Mouse (Mus musculus) neural tube, embryonic 14.5 days (tissue): ENCODE data around the gene Nr4a3. TPM values are rescaled to one million over a fixed set of nuclear protein-coding genes. Genes with fewer than 3 reads are reported as not detected.
A peak's percentile ranks its signal among the peaks of the same experiment; 100 is the strongest.

ENCODE experiments used
- ATAC-seq: fragments of 200-750 bp; cut with Nextera tagmentation; 2 replicates; pipeline ENCODE4 v1.8.0; 2017; ENCODE audit warnings: low read depth, mild to moderate bottlenecking, moderate TSS enrichment, moderate library complexity
- H3K27ac ChIP-seq: fragments of 300-500 bp; sonication (generic); 2 replicates; pipeline ENCODE4 v1.5.1; 2014; ENCODE audit warnings: low read depth, mild to moderate bottlenecking, control low read depth, low read length, moderate library complexity, mixed read lengths
- H3K27me3 ChIP-seq: fragments of 300-500 bp; sonication (generic); 2 replicates; pipeline ENCODE4 v1.6.1; 2014; ENCODE audit warnings: low read length; ENCODE audit not compliant: control insufficient read depth, insufficient read depth
- H3K36me3 ChIP-seq: fragments of 300-500 bp; sonication (generic); 2 replicates; pipeline ENCODE4 v1.6.1; 2014; ENCODE audit warnings: low read length, mixed read lengths; ENCODE audit not compliant: control insufficient read depth, insufficient read depth
- H3K4me1 ChIP-seq: fragments of 300-500 bp; sonication (generic); 2 replicates; pipeline ENCODE4 v1.6.1; 2014; ENCODE audit warnings: low read length; ENCODE audit not compliant: control insufficient read depth, insufficient read depth
- H3K4me2 ChIP-seq: fragments of 300-500 bp; sonication (generic); 2 replicates; pipeline ENCODE4 v1.6.1; 2014; ENCODE audit warnings: mild to moderate bottlenecking, low read depth, low read length, control low read depth
- H3K4me3 ChIP-seq: fragments of 300-500 bp; sonication (generic); 2 replicates; pipeline ENCODE4 v1.5.1; 2014; ENCODE audit warnings: low read depth, low read length, control low read depth, mixed read lengths
- H3K9ac ChIP-seq: fragments of 300-500 bp; sonication (generic); replicated peaks from 2 replicates; pipeline ENCODE4 v1.6.1; 2014; ENCODE audit warnings: low read depth, mild to moderate bottlenecking, control low read depth, low read length, mixed read lengths
- H3K9me3 ChIP-seq: fragments of 300-500 bp; sonication (generic); 2 replicates; pipeline ENCODE4 v1.6.1; 2016; ENCODE audit warnings: low read length; ENCODE audit not compliant: control insufficient read depth
- WGBS: fragments of 180-500 bp; shearing (Covaris S2); extraction: QIAGEN DNeasy Blood & Tissue Kit; methylation state at CpG from one replicate; pipeline ENCODE4 v1.1.7; 2014; 5-methylcytosine and 5-hydroxymethylcytosine counted together
- polyA plus RNA-seq: library from polyadenylated mRNA; unstranded; fragments of >200 nt; fragmentation: Nextera tagmentation; extraction: Ambion mirVana; gene quantifications from 2 replicates; pipeline ENCODE4 v1.2.1, GENCODE M21; 2014

The Nr4a3 gene
- 1.9 and 3.0 TPM in 2 replicates for polyA plus RNA-seq

GRCm38 (mm10) chr4:48044491-48045211, at the start of gene Nr4a3:
Nr4a3 (plus strand) TSS chr4:48045153.
- under 1% methylated on average over 42 of the region's 54 CpGs for WGBS
- H3K27me3 ChIP-seq = peaks cover 11% of the 10 kb centered on the region; the same call in 1 of the 2 replicates
- H3K4me3 ChIP-seq = peak within 1 kb of the TSS; percentile 68
- H3K9me3 ChIP-seq = no peaks in the 10 kb centered on the region
- peaks cover 29% of the 10 kb centered on the region for H3K4me1 ChIP-seq
- peak; percentile 84 for ATAC-seq
- peak within 1 kb of the TSS; percentile 74 for H3K9ac ChIP-seq
- H3K4me2 ChIP-seq = peak within 1 kb of the TSS; percentile 98
- peak within 1 kb of the TSS; percentile 89 for H3K27ac ChIP-seq
- H3K36me3 ChIP-seq = no peaks in the 10 kb centered on the region

DNA sequence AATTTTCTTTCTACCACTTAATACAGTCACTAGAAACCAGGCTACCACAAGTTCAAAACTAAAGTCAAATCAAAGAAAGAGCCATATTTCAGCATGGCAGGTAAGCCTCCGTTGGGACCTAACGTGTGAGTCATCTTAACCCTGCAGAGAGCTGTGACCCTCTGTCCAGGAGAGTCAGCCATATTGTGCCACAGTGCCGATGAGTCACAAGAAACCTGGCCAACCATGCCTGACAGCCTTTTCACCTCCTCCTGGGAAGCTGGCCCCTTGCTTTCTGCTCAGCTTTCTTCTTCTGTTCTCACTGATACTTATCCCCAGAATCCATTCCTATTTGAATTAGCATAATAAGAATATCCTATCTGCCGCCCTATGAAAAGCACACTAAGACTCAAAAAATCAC, 42.0 kb upstream of the Nr4a3 start:
- no peak for ATAC-seq
- Histone ChIP-seq H3K4me3 (no peak overlapping the region), H3K4me2 (no peak overlapping the region), H3K36me3 (no peaks in the 10 kb centered on the region), H3K9me3 (no peaks in the 10 kb centered on the region), H3K27ac (no peak overlapping the region), H3K4me1 (no peaks in the 10 kb centered on the region), H3K27me3 (no peaks in the 10 kb centered on the region), H3K9ac (no peak overlapping the region)
- WGBS = 84% methylated on average over 4 of the region's 4 CpGs

DNA sequence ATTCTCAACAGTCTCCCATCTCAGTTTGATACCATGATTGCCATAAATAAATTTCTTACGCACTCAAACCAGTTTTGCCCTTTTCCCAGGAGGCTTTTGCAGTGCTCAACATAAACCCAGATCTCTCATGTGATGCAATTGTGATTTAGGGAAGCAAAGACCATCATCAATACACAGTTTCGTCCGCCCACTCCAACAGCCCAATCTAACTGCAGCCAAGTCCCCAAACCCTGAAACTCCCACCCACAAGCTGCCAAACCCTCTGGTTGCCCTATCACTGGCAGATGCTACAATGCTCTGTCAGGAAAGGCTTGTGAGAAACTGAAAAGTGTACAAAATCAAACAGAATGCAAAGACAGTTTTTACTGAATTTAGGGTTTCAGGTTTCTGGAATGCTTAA, 41.5 kb upstream of the Nr4a3 start:
- Histone ChIP-seq H3K4me1 (no peaks in the 10 kb centered on the region), H3K9ac (no peak overlapping the region), H3K27me3 (no peaks in the 10 kb centered on the region), H3K4me2 (no peak overlapping the region), H3K27ac (no peak overlapping the region), H3K36me3 (no peaks in the 10 kb centered on the region), H3K4me3 (no peak overlapping the region), H3K9me3 (no peaks in the 10 kb centered on the region)
- ATAC-seq = no peak
- 96% methylated on average over 3 of the region's 3 CpGs for WGBS

GRCm38 (mm10) chr4:48006355-48006754, 38.6 kb upstream of the Nr4a3 start:
- H3K27me3 ChIP-seq = no peaks in the 10 kb centered on the region
- ATAC-seq = no peak
- H3K4me1 ChIP-seq = no peaks in the 10 kb centered on the region
- H3K27ac ChIP-seq = no peak overlapping the region
- 91% methylated on average over 3 of the region's 3 CpGs for WGBS
- no peaks in the 10 kb centered on the region for H3K9me3 ChIP-seq
- no peak overlapping the region for H3K4me2 ChIP-seq
- H3K9ac ChIP-seq = no peak overlapping the region
- no peaks in the 10 kb centered on the region for H3K36me3 ChIP-seq
- H3K4me3 ChIP-seq = no peak overlapping the region

DNA sequence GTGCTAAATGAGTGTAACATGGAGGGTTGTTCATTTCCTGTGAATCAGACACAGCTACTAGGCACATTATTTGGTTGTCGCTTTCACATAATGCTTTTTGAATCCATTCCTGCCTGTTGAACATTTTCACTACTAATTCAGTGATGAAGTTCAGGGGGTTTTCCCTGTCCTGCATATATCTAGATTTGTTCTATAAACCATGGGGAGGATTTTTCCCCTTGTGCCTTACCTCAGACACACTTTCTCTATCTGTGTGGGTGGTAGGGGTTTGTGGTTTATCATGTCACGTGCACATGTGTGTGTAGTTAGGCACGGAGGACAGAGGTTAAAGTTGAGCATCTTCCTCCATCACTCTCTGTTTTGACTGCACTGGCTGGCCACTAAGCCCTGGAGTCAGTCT, 32.7 kb upstream of the Nr4a3 start:
- H3K4me2 ChIP-seq = no peak overlapping the region
- no peaks in the 10 kb centered on the region for H3K9me3 ChIP-seq
- no peaks in the 10 kb centered on the region for H3K4me1 ChIP-seq
- H3K4me3 ChIP-seq = no peak overlapping the region
- no peaks in the 10 kb centered on the region for H3K36me3 ChIP-seq
- no peak overlapping the region for H3K27ac ChIP-seq
- WGBS = 91% methylated on average over 3 of the region's 3 CpGs
- no peak overlapping the region for H3K9ac ChIP-seq
- H3K27me3 ChIP-seq = no peaks in the 10 kb centered on the region
- ATAC-seq = no peak

- H3K36me3 ChIP-seq = no peaks in the 10 kb centered on the region
- H3K27me3 ChIP-seq = no peaks in the 10 kb centered on the region
- no peak for ATAC-seq
- H3K4me3 ChIP-seq = no peak overlapping the region
- H3K4me1 ChIP-seq = no peaks in the 10 kb centered on the region
- no peaks in the 10 kb centered on the region for H3K9me3 ChIP-seq
- H3K4me2 ChIP-seq = no peak overlapping the region
- 82% methylated on average over 3 of the region's 3 CpGs for WGBS
- H3K27ac ChIP-seq = no peak overlapping the region
- H3K9ac ChIP-seq = no peak overlapping the region
Measured at GRCm38 (mm10) chr4:48022966-48023365, 22.0 kb upstream of the Nr4a3 start.

GRCm38 (mm10) chr4:48029652-48030051, 15.3 kb upstream of the Nr4a3 start:
- 66% methylated on average over 24 of the region's 24 CpGs for WGBS
- no peak overlapping the region for H3K4me3 ChIP-seq
- H3K9ac ChIP-seq = no peak overlapping the region
- no peaks in the 10 kb centered on the region for H3K27me3 ChIP-seq
- no peaks in the 10 kb centered on the region for H3K36me3 ChIP-seq
- no peak for ATAC-seq
- H3K4me2 ChIP-seq = no peak overlapping the region
- no peaks in the 10 kb centered on the region for H3K4me1 ChIP-seq
- no peak overlapping the region for H3K27ac ChIP-seq
- H3K9me3 ChIP-seq = no peaks in the 10 kb centered on the region

DNA sequence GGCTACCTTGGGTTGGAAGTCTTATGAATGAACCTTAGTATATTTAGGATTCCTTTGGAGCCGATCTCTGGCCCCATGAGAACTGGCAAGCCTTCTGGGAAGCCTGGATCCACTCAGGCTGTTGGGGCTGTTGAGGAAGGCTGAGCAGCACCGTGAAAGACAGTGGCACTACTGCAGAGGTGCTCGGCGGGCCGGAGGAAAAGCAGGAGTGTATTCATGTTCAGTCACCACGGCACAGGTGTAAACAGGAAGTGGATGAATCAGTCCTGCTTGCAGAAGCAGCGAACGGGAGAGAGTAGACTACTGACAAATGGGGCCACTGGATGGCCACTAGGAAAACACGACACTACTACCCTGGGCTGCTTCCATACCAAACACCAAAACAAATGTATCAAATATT, 10.7 kb upstream of the Nr4a3 start:
- no peaks in the 10 kb centered on the region for H3K36me3 ChIP-seq
- H3K4me3 ChIP-seq = no peak overlapping the region
- H3K27me3 ChIP-seq = no peaks in the 10 kb centered on the region
- H3K9me3 ChIP-seq = no peaks in the 10 kb centered on the region
- H3K27ac ChIP-seq = no peak overlapping the region
- WGBS = 82% methylated on average over 9 of the region's 9 CpGs
- no peak overlapping the region for H3K9ac ChIP-seq
- H3K4me2 ChIP-seq = no peak overlapping the region
- ATAC-seq = no peak
- no peaks in the 10 kb centered on the region for H3K4me1 ChIP-seq

- Histone ChIP-seq H3K27ac (no peak overlapping the region), H3K36me3 (no peaks in the 10 kb centered on the region), H3K9ac (no peak overlapping the region), H3K9me3 (no peaks in the 10 kb centered on the region), H3K4me2 (no peak overlapping the region), H3K4me1 (0 out of 2 replicates have a peak, but pooled peaks cover 2% of the 10 kb centered on the region), H3K4me3 (no peak overlapping the region), H3K27me3 (no peaks in the 10 kb centered on the region)
- WGBS = 89% methylated on average over 4 of the region's 4 CpGs
- ATAC-seq = no peak
Measured at GRCm38 (mm10) chr4:48037646-48038045, 7.3 kb upstream of the Nr4a3 start.
